Mouse (Mus musculus) stomach, postnatal 0 days (tissue): ENCODE data around the gene Lingo1.

ENCODE experiments used
- CTCF ChIP-seq: IDR thresholded peaks from 2 replicates; pipeline ENCODE4 v1.5.1; 2016; ENCODE audit warnings: antibody characterized with exemption, low read depth, mild to moderate bottlenecking, moderate library complexity
- EP300 ChIP-seq: optimal IDR thresholded peaks from 2 replicates; pipeline ENCODE3; 2016; ENCODE audit warnings: antibody characterized with exemption

DNA sequence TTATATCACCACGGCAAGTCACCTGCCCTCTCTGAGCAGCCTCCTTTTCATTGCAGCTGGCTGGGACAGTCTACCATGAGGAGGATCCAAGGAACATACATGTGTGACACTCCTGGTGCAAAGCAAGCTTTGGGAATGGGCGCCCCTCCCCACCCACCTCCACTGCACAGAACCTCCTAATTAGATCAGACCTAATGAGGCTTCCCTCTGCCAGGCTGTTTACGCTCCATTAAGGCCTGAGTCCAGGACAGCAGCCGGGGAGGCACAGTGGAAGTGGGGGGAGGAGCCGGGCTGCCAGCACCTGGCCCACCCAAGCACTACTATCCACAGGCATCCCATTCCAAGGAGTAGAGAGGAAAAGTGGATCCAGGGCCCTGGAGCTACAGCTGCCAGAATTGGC, 152.8 kb downstream of the Lingo1 start:
- TF ChIP-seq CTCF: no peak
- no peak for TF ChIP-seq EP300
